Mouse (Mus musculus): Measurements from ENCODE around the gene Cmtm7.
"Not testable (repeated sequence)": the region's sequence is repeated elsewhere in the genome, so short reads cannot be mapped to it uniquely, and the experiment has no call there.

Gene Cmtm7

GRCm38 (mm10) chr9:114759886-114760285 lies 21.8 kb downstream of the Cmtm7 start:
- no peak for DNase-seq

GRCm38 (mm10) chr9:114758801-114759200 lies 22.9 kb downstream of the Cmtm7 start:
- no peak for DNase-seq

- no peak for DNase-seq
Observed at GRCm38 (mm10) chr9:114758272-114758671, 23.4 kb downstream of the Cmtm7 start.

GRCm38 (mm10) chr9:114752863-114753484 lies 28.7 kb downstream of the Cmtm7 start:
- DNase-seq: peak; percentile 89

GRCm38 (mm10) chr9:114752311-114752710 lies 29.3 kb downstream of the Cmtm7 start:
- no peak for DNase-seq

- DNase-seq: no peak
Observed at GRCm38 (mm10) chr9:114751582-114751981, 30.1 kb downstream of the Cmtm7 start.

- DNase-seq: no peak
Observed at GRCm38 (mm10) chr9:114747466-114747865, 34.2 kb downstream of the Cmtm7 start.

GRCm38 (mm10) chr9:114747012-114747411 lies 34.6 kb downstream of the Cmtm7 start:
- no peak for DNase-seq

GRCm38 (mm10) chr9:114745654-114746053 lies 36.0 kb downstream of the Cmtm7 start:
- no peak for DNase-seq

- no peak for DNase-seq
Observed at GRCm38 (mm10) chr9:114745163-114745562, 36.5 kb downstream of the Cmtm7 start.

- DNase-seq: no peak
Observed at GRCm38 (mm10) chr9:114742731-114743130, 38.9 kb downstream of the Cmtm7 start.

GRCm38 (mm10) chr9:114740336-114740735 lies 41.3 kb downstream of the Cmtm7 start:
- no peak for DNase-seq

GRCm38 (mm10) chr9:114736442-114736841 lies 45.2 kb downstream of the Cmtm7 start:
- DNase-seq: no peak

- DNase-seq: no peak
Observed at GRCm38 (mm10) chr9:114733238-114733637, 48.4 kb downstream of the Cmtm7 start.

- peak; percentile 21 for DNase-seq
Observed at GRCm38 (mm10) chr9:114731871-114732682, 49.6 kb downstream of the Cmtm7 start.

GRCm38 (mm10) chr9:114731011-114731755 lies 50.5 kb downstream of the Cmtm7 start, which contains the start of gene Cmtm6:
Cmtm6 (plus strand) TSS chr9:114731116.
- DNase-seq: peak; percentile 93

GRCm38 (mm10) chr9:114729911-114730805 lies 51.5 kb downstream of the Cmtm7 start:
- DNase-seq: peak; percentile 23

- not testable (repeated sequence) for DNase-seq
Observed at GRCm38 (mm10) chr9:114728432-114728831, 53.2 kb downstream of the Cmtm7 start.

GRCm38 (mm10) chr9:114727315-114727714 lies 54.3 kb downstream of the Cmtm7 start:
- peak; percentile 62 for DNase-seq

GRCm38 (mm10) chr9:114716677-114717331 lies 64.9 kb downstream of the Cmtm7 start:
- DNase-seq: no peak

GRCm38 (mm10) chr9:114713481-114713880 lies 68.2 kb downstream of the Cmtm7 start:
- no peak for DNase-seq

- DNase-seq: no peak
Observed at GRCm38 (mm10) chr9:114710345-114710744, 71.3 kb downstream of the Cmtm7 start.

Measured in cerebellum, adult 9-10 months (tissue).